Comparison of ENCODE assay signal across 19 mouse cellular contexts in the genomic region with DNA sequence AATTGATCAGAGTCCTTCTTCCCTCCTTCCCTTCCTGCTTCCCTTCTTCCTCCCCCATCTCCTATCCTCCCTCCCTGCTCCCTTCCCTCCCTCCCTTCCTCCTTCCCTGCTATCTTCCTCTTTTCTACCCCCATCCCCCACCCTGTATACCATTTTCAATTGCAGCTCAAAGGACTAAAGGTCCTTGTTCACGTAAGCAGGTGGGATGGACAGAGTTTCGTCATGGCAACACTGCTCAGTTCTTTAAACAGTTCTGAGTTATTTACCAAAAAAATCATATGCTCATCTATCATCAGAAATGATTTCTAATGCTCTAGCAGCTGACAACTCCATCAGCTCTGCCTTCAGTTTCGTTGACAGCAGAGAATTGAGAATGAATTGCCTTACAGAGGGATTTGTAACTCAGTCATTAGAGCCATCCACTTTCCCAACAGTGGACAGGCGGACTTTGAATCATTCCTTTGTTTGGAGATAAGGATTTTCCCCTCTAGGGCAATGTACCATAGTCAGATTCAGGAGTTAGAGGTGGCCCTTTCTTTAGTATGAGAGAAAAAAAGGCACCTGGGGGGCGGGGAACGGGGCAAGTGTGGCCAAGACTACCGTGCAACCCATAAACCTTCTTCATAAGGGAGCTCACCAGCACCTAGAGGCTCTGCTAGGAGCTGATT.
DNase-seq lines count a peak whose midpoint lies in the region; ATAC-seq lines count a peak whose summit lies in the region.
"Had no signal": no experiment of that assay in that cellular context is flagged by ENCODE, and none has a peak within 500 bp of the region (broad histone marks: within the 10 kb centered on the region; RNA-seq: fewer than 3 reads in every experiment).

No protein-coding gene starts in this region.

- no peak overlapping the region for H3K4me2 ChIP-seq in midbrain, embryonic 14.5 days (ENCODE audit: low read length)
- H3K4me2 ChIP-seq in midbrain, embryonic 11.5 days, result no peak overlapping the region
- 0 out of 2 replicates have a peak overlapping the region, but pooled peaks have one; percentile 20 for H3K4me2 ChIP-seq in liver, embryonic 11.5 days
- H3K4me2 ChIP-seq in liver, embryonic 15.5 days, result no peak overlapping the region
- H3K4me2 ChIP-seq: embryonic facial prominence, embryonic 12.5 days; forebrain, embryonic 12.5 days; heart, embryonic 12.5 days; hindbrain, embryonic 14.5 days had no signal

- DNase-seq in midbrain, embryonic 14.5 days, result no peak
- DNase-seq in midbrain, embryonic 11.5 days (ENCODE audit: low spot score, missing footprints), result no peak
- DNase-seq in liver, embryonic 11.5 days (ENCODE audit: low spot score), result no peak
- peak; percentile 81 for DNase-seq in yolk sac, embryonic 10.5 days (ENCODE audit: low spot score)
- DNase-seq in thymus, postnatal 0 days (ENCODE audit: low spot score), result no peak
- DNase-seq in urinary bladder, postnatal 14 days (ENCODE audit: low spot score), result no peak
- no peak for DNase-seq in spleen, postnatal 14 days (ENCODE audit: low spot score in 2 of 2)
- DNase-seq: adrenal gland, adult 2 months; cerebellum, adult 11 months; cerebellum, adult 8-10 months; cerebellum, postnatal 25 days; gastrocnemius, adult 2 months; gastrocnemius, postnatal 25 days had no signal

- 0 out of 2 replicates have a peak, but pooled peaks cover 4% of the 10 kb centered on the region for H3K4me1 ChIP-seq in midbrain, embryonic 14.5 days (ENCODE audit: control insufficient read depth, insufficient read depth, low read length)
- peaks cover 5% of the 10 kb centered on the region; the same call in 1 of the 2 replicates for H3K4me1 ChIP-seq in midbrain, embryonic 11.5 days (ENCODE audit: control insufficient read depth, insufficient read depth, low read length)
- H3K4me1 ChIP-seq in liver, embryonic 11.5 days (replicated peaks; ENCODE audit: control insufficient read depth, insufficient read depth, low read length), result 0 out of 2 replicates have a peak, but pooled peaks cover 3% of the 10 kb centered on the region
- peaks cover 4% of the 10 kb centered on the region; the same call in 1 of the 2 replicates for H3K4me1 ChIP-seq in liver, embryonic 15.5 days (replicated peaks)
- H3K4me1 ChIP-seq: embryonic facial prominence, embryonic 12.5 days had no signal

- H3K27ac ChIP-seq in midbrain, embryonic 14.5 days (replicated peaks; ENCODE audit: low read depth, low read length), result 0 out of 2 replicates have a peak overlapping the region, but pooled peaks have one; percentile 26
- no peak overlapping the region for H3K27ac ChIP-seq in midbrain, embryonic 11.5 days (ENCODE audit: low read depth, low read length)
- H3K27ac ChIP-seq in liver, embryonic 11.5 days (ENCODE audit: low read depth, low read length), result peak overlapping the region; percentile 52; the same call in 1 of the 2 replicates
- peak overlapping the region; percentile 65; the same call in 1 of the 2 replicates for H3K27ac ChIP-seq in liver, embryonic 15.5 days (replicated peaks)
- H3K27ac ChIP-seq: embryonic facial prominence, embryonic 12.5 days; forebrain, embryonic 12.5 days; gastrocnemius, adult 2 months; hindbrain, embryonic 10.5 days; hindbrain, embryonic 14.5 days had no signal

- H3K27me3 ChIP-seq in midbrain, embryonic 14.5 days (ENCODE audit: control insufficient read depth, insufficient read depth, low read length), result no peaks in the 10 kb centered on the region
- no peaks in the 10 kb centered on the region for H3K27me3 ChIP-seq in midbrain, embryonic 11.5 days (ENCODE audit: control insufficient read depth, insufficient read depth, low read length)
- H3K27me3 ChIP-seq in liver, embryonic 11.5 days (replicated peaks; ENCODE audit: control insufficient read depth, insufficient read depth, low read length), result no peaks in the 10 kb centered on the region
- no peaks in the 10 kb centered on the region for H3K27me3 ChIP-seq in liver, embryonic 15.5 days
- H3K27me3 ChIP-seq: forebrain, embryonic 12.5 days had no signal

- H3K36me3 ChIP-seq in midbrain, embryonic 14.5 days (ENCODE audit: control insufficient read depth, insufficient read depth, low read length), result no peaks in the 10 kb centered on the region
- H3K36me3 ChIP-seq in midbrain, embryonic 11.5 days (ENCODE audit: control insufficient read depth, insufficient read depth, low read length), result no peaks in the 10 kb centered on the region
- no peaks in the 10 kb centered on the region for H3K36me3 ChIP-seq in liver, embryonic 11.5 days (ENCODE audit: control insufficient read depth, insufficient read depth, low read length)
- no peaks in the 10 kb centered on the region for H3K36me3 ChIP-seq in liver, embryonic 15.5 days (replicated peaks)
- H3K36me3 ChIP-seq: embryonic facial prominence, embryonic 12.5 days; forebrain, embryonic 12.5 days; heart, embryonic 12.5 days; hindbrain, embryonic 10.5 days had no signal

- no peak overlapping the region for H3K4me3 ChIP-seq in midbrain, embryonic 14.5 days (replicated peaks; ENCODE audit: low read depth, low read length)
- no peak overlapping the region for H3K4me3 ChIP-seq in midbrain, embryonic 11.5 days (ENCODE audit: low read depth, low read length)
- H3K4me3 ChIP-seq in liver, embryonic 11.5 days (ENCODE audit: low read depth, low read length), result no peak overlapping the region
- no peak overlapping the region for H3K4me3 ChIP-seq in liver, embryonic 15.5 days (replicated peaks)
- H3K4me3 ChIP-seq: embryonic facial prominence, embryonic 12.5 days; forebrain, embryonic 12.5 days; gastrocnemius, adult 2 months; heart, embryonic 12.5 days; hindbrain, embryonic 10.5 days had no signal

- H3K9me3 ChIP-seq in midbrain, embryonic 14.5 days (ENCODE audit: control insufficient read depth, low read length), result no peaks in the 10 kb centered on the region
- H3K9me3 ChIP-seq in midbrain, embryonic 11.5 days (ENCODE audit: control insufficient read depth, low read length), result no peaks in the 10 kb centered on the region
- H3K9me3 ChIP-seq in liver, embryonic 11.5 days (ENCODE audit: control insufficient read depth, low read length), result no peaks in the 10 kb centered on the region
- H3K9me3 ChIP-seq in liver, embryonic 15.5 days (replicated peaks), result no peaks in the 10 kb centered on the region
- H3K9me3 ChIP-seq: embryonic facial prominence, embryonic 12.5 days; forebrain, embryonic 12.5 days; heart, embryonic 12.5 days; hindbrain, embryonic 10.5 days had no signal

- ATAC-seq in midbrain, embryonic 14.5 days (ENCODE audit: low FRiP score, low TSS enrichment), result no peak
- no peak for ATAC-seq in midbrain, embryonic 11.5 days (ENCODE audit: low FRiP score)
- peak; percentile 49; the same call in 1 of the 2 replicates for ATAC-seq in liver, embryonic 11.5 days (replicated peaks; ENCODE audit: low FRiP score)
- ATAC-seq in liver, embryonic 15.5 days (ENCODE audit: insufficient read depth), result peak; percentile 67

- no peak overlapping the region for H3K9ac ChIP-seq in midbrain, embryonic 14.5 days (replicated peaks; ENCODE audit: low read length)
- no peak overlapping the region for H3K9ac ChIP-seq in midbrain, embryonic 11.5 days (ENCODE audit: low read length)
- H3K9ac ChIP-seq in liver, embryonic 11.5 days (ENCODE audit: low read depth, low read length), result no peak overlapping the region
- H3K9ac ChIP-seq in liver, embryonic 15.5 days, result no peak overlapping the region
- H3K9ac ChIP-seq: embryonic facial prominence, embryonic 12.5 days; forebrain, embryonic 12.5 days; heart, embryonic 12.5 days; hindbrain, embryonic 14.5 days had no signal

- WGBS in midbrain, embryonic 14.5 days, result 32% methylated on average over 7 of the region's 7 CpGs
- 32% methylated on average over 7 of the region's 7 CpGs for WGBS in midbrain, embryonic 11.5 days
- WGBS in liver, embryonic 11.5 days, result 60% methylated on average over 7 of the region's 7 CpGs
- 45% methylated on average over 7 of the region's 7 CpGs for WGBS in liver, embryonic 15.5 days (ENCODE audit: insufficient replicate concordance)

Comparison
In these comparisons a context has a peak if more than half of its experiments do, and no peak if none do; other contexts are left out.
1. ATAC-seq: peak in liver, embryonic 11.5 days (single experiment) and liver, embryonic 15.5 days (single experiment); none in midbrain, embryonic 14.5 days (single experiment) and midbrain, embryonic 11.5 days (single experiment).